23 mouse cellular contexts compared by ENCODE assay signal in the genomic region with DNA sequence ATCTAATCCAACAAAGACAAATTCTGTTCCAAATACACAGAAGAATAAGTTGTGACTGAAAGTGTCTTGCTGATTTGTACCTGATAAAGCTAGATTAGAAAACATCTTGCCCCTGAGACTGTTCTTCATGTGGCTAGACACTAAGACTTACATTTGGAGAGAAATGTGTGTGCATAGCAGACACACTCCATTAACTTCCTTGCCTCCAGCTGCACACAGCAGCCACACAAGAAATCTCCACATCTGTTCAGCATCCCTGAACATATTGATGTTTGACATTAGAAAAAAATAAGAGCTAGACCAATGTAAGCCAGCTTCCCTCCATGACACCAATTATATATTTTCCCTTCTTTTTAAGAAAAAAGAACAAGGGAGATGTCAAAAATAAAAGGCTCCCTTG. TPM values are rescaled to one million over a fixed set of nuclear protein-coding genes. Genes with fewer than 3 reads are reported as not detected.
A peak's percentile ranks its signal among the peaks of the same experiment; 100 is the strongest.
DNase-seq lines count a peak whose midpoint lies in the region; ATAC-seq and TF ChIP-seq lines count a peak whose summit lies in the region.
"Had no signal": no experiment of that assay in that cellular context is flagged by ENCODE, and none has a peak within 500 bp of the region (broad histone marks: within the 10 kb centered on the region; RNA-seq: fewer than 3 reads in every experiment).

No protein-coding gene starts in this region.

- DNase-seq in forebrain, embryonic 10.5 days (ENCODE audit: extremely low spot score, low spot score): no peak
- peak; percentile 81 for DNase-seq in midbrain, embryonic 11.5 days (ENCODE audit: low spot score, missing footprints)
- DNase-seq in midbrain, postnatal 0 days (ENCODE audit: low spot score): no peak
- DNase-seq in brain, embryonic 14.5 days (ENCODE audit: low read depth): peak; percentile 40
- no peak for DNase-seq in limb, embryonic 10.5 days (ENCODE audit: low spot score)
- DNase-seq in layer of hippocampus, adult 9-11 months: no peak
- no peak for DNase-seq in testis, postnatal 10 days (ENCODE audit: low spot score)
- DNase-seq: adrenal gland, postnatal 14 days; cerebellum, adult 18-20 months; cerebellum, adult 9-11 months; cerebellum, postnatal 36 days; forebrain, postnatal 0 days; gastrocnemius, adult 2 months; gastrocnemius, postnatal 36 days; heart, adult 18-20 months; heart, postnatal 14 days had no signal

- H3K36me3 ChIP-seq in forebrain, embryonic 13.5 days (ENCODE audit: poor library complexity, severe bottlenecking): no peaks in the 10 kb centered on the region
- H3K36me3 ChIP-seq in forebrain, embryonic 10.5 days (replicated peaks): no peaks in the 10 kb centered on the region
- no peaks in the 10 kb centered on the region for H3K36me3 ChIP-seq in midbrain, embryonic 11.5 days (ENCODE audit: control insufficient read depth, insufficient read depth, low read length)
- no peaks in the 10 kb centered on the region for H3K36me3 ChIP-seq in midbrain, postnatal 0 days (ENCODE audit: insufficient read depth, low read length)
- no peaks in the 10 kb centered on the region for H3K36me3 ChIP-seq in limb, embryonic 10.5 days
- H3K36me3 ChIP-seq: embryonic facial prominence, embryonic 15.5 days; forebrain, embryonic 12.5 days; heart, embryonic 10.5 days; heart, embryonic 15.5 days; hindbrain, embryonic 13.5 days had no signal

- H3K4me1 ChIP-seq in forebrain, embryonic 13.5 days: no peaks in the 10 kb centered on the region
- H3K4me1 ChIP-seq in forebrain, embryonic 10.5 days: 0 out of 2 replicates have a peak, but pooled peaks cover 3% of the 10 kb centered on the region
- H3K4me1 ChIP-seq in midbrain, embryonic 11.5 days (ENCODE audit: control insufficient read depth, insufficient read depth, low read length): no peaks in the 10 kb centered on the region
- H3K4me1 ChIP-seq in midbrain, postnatal 0 days (ENCODE audit: insufficient read depth, low read length): no peaks in the 10 kb centered on the region
- peaks cover 25% of the 10 kb centered on the region for H3K4me1 ChIP-seq in limb, embryonic 10.5 days
- H3K4me1 ChIP-seq: embryonic facial prominence, embryonic 15.5 days; forebrain, embryonic 12.5 days; heart, embryonic 10.5 days; hindbrain, embryonic 13.5 days had no signal

- H3K27me3 ChIP-seq in forebrain, embryonic 13.5 days: no peaks in the 10 kb centered on the region
- H3K27me3 ChIP-seq in forebrain, embryonic 10.5 days (ENCODE audit: poor library complexity, severe bottlenecking): no peaks in the 10 kb centered on the region
- no peaks in the 10 kb centered on the region for H3K27me3 ChIP-seq in midbrain, embryonic 11.5 days (ENCODE audit: control insufficient read depth, insufficient read depth, low read length)
- no peaks in the 10 kb centered on the region for H3K27me3 ChIP-seq in midbrain, postnatal 0 days (ENCODE audit: insufficient read depth, low read length)
- no peaks in the 10 kb centered on the region for H3K27me3 ChIP-seq in limb, embryonic 10.5 days (ENCODE audit: low read depth, poor library complexity, severe bottlenecking)
- H3K27me3 ChIP-seq: embryonic facial prominence, embryonic 15.5 days; forebrain, embryonic 12.5 days; heart, embryonic 15.5 days; hindbrain, embryonic 13.5 days had no signal

- peak; percentile 21; the same call in 1 of the 2 replicates for ATAC-seq in forebrain, embryonic 13.5 days
- ATAC-seq in midbrain, embryonic 11.5 days (ENCODE audit: low FRiP score): no peak
- no peak for ATAC-seq in midbrain, postnatal 0 days (ENCODE audit: low FRiP score)
- ATAC-seq: forebrain, postnatal 0 days; hindbrain, postnatal 0 days had no signal

- TF ChIP-seq CTCF in midbrain, postnatal 0 days (IDR thresholded peaks at IDR 0.05): no peak
- no peak for TF ChIP-seq CTCF in brain, embryonic 14.5 days (IDR thresholded peaks at IDR 0.05; ENCODE audit: borderline replicate concordance, extremely low read depth, insufficient read depth, insufficient read length)

- no peak for TF ChIP-seq POLR2A in brain, embryonic 14.5 days (IDR thresholded peaks at IDR 0.05; ENCODE audit: borderline replicate concordance, extremely low read depth, insufficient read depth, insufficient read length, poor library complexity, severe bottlenecking)

- H3K4me2 ChIP-seq in forebrain, embryonic 13.5 days: no peak overlapping the region
- H3K4me2 ChIP-seq in midbrain, embryonic 11.5 days: no peak overlapping the region
- H3K4me2 ChIP-seq in midbrain, postnatal 0 days (ENCODE audit: low read depth, low read length, poor library complexity, severe bottlenecking): no peak overlapping the region
- H3K4me2 ChIP-seq: embryonic facial prominence, embryonic 15.5 days; forebrain, embryonic 12.5 days; heart, embryonic 15.5 days; hindbrain, embryonic 13.5 days had no signal

- H3K27ac ChIP-seq in forebrain, embryonic 13.5 days: no peak overlapping the region
- H3K27ac ChIP-seq in forebrain, embryonic 10.5 days: no peak overlapping the region
- no peak overlapping the region for H3K27ac ChIP-seq in midbrain, embryonic 11.5 days (ENCODE audit: low read depth, low read length)
- no peak overlapping the region for H3K27ac ChIP-seq in midbrain, postnatal 0 days (ENCODE audit: low read depth, low read length)
- H3K27ac ChIP-seq in limb, embryonic 10.5 days: peak overlapping the region; percentile 58; the same call in 1 of the 2 replicates
- H3K27ac ChIP-seq: embryonic facial prominence, embryonic 15.5 days; forebrain, embryonic 12.5 days; gastrocnemius, adult 2 months; heart, embryonic 10.5 days; heart, embryonic 15.5 days; hindbrain, embryonic 13.5 days; hindbrain, postnatal 0 days had no signal

- no peak overlapping the region for H3K9ac ChIP-seq in forebrain, embryonic 13.5 days
- no peak overlapping the region for H3K9ac ChIP-seq in midbrain, embryonic 11.5 days (ENCODE audit: low read length)
- no peak overlapping the region for H3K9ac ChIP-seq in midbrain, postnatal 0 days (replicated peaks; ENCODE audit: low read length, poor library complexity, severe bottlenecking)
- H3K9ac ChIP-seq: embryonic facial prominence, embryonic 15.5 days; forebrain, embryonic 12.5 days; forebrain, postnatal 0 days; heart, embryonic 15.5 days; hindbrain, embryonic 13.5 days had no signal

- H3K4me3 ChIP-seq in forebrain, embryonic 13.5 days: no peak overlapping the region
- no peak overlapping the region for H3K4me3 ChIP-seq in forebrain, embryonic 10.5 days
- no peak overlapping the region for H3K4me3 ChIP-seq in midbrain, embryonic 11.5 days (ENCODE audit: low read depth, low read length)
- H3K4me3 ChIP-seq in midbrain, postnatal 0 days (ENCODE audit: low read depth, low read length): no peak overlapping the region
- no peak overlapping the region for H3K4me3 ChIP-seq in limb, embryonic 10.5 days
- H3K4me3 ChIP-seq: embryonic facial prominence, embryonic 15.5 days; forebrain, embryonic 12.5 days; gastrocnemius, adult 2 months; heart, embryonic 10.5 days; heart, embryonic 15.5 days; hindbrain, embryonic 13.5 days had no signal

- H3K9me3 ChIP-seq in forebrain, embryonic 13.5 days (replicated peaks): no peaks in the 10 kb centered on the region
- H3K9me3 ChIP-seq in forebrain, embryonic 10.5 days: no peaks in the 10 kb centered on the region
- no peaks in the 10 kb centered on the region for H3K9me3 ChIP-seq in midbrain, embryonic 11.5 days (ENCODE audit: control insufficient read depth, low read length)
- no peaks in the 10 kb centered on the region for H3K9me3 ChIP-seq in midbrain, postnatal 0 days (ENCODE audit: low read length)
- H3K9me3 ChIP-seq in limb, embryonic 10.5 days (replicated peaks): no peaks in the 10 kb centered on the region
- H3K9me3 ChIP-seq: embryonic facial prominence, embryonic 15.5 days; forebrain, embryonic 12.5 days; heart, embryonic 10.5 days; heart, embryonic 15.5 days; hindbrain, embryonic 13.5 days had no signal

RNA-seq across cellular contexts. Expression of gene Cblb, which starts 43.0 kb away (rescaled TPM):
- 16.4 and 18.1 TPM in 2 replicates for polyA plus RNA-seq in forebrain, embryonic 13.5 days (2015; fragmentation: Nextera tagmentation; extraction: Ambion mirVana)
- polyA plus RNA-seq in forebrain, embryonic 10.5 days (2016; fragmentation: Nextera tagmentation; extraction: Ambion mirVana): 28.2 and 29.2 TPM in 2 replicates
- 38.6 and 46.5 TPM in 2 replicates for polyA plus RNA-seq in midbrain, embryonic 11.5 days (2014; fragmentation: Nextera tagmentation; extraction: Ambion mirVana)
- 12.0 and 12.6 TPM in 2 replicates for total RNA-seq in midbrain, postnatal 0 days (2014; rRNA removed)
- polyA plus RNA-seq in midbrain, postnatal 0 days (2015; fragmentation: Nextera tagmentation; extraction: Ambion mirVana): 4.1 and 4.5 TPM in 2 replicates
- polyA plus RNA-seq in brain, embryonic 14.5 days (2012; rRNA removed): 29.9 and 31.8 TPM in 2 replicates
- polyA plus RNA-seq in limb, embryonic 10.5 days (2016; fragmentation: Nextera tagmentation; extraction: Ambion mirVana): 31.6 and 34.6 TPM in 2 replicates

Comparison
In these comparisons a context has a peak if more than half of its experiments do, and no peak if none do; other contexts are left out.
1. DNase-seq: peak in midbrain, embryonic 11.5 days (single experiment) and brain, embryonic 14.5 days (single experiment); none in forebrain, embryonic 10.5 days (single experiment), midbrain, postnatal 0 days (single experiment), limb, embryonic 10.5 days (single experiment), layer of hippocampus, adult 9-11 months (single experiment) and testis, postnatal 10 days (single experiment).